In the genomic region with DNA sequence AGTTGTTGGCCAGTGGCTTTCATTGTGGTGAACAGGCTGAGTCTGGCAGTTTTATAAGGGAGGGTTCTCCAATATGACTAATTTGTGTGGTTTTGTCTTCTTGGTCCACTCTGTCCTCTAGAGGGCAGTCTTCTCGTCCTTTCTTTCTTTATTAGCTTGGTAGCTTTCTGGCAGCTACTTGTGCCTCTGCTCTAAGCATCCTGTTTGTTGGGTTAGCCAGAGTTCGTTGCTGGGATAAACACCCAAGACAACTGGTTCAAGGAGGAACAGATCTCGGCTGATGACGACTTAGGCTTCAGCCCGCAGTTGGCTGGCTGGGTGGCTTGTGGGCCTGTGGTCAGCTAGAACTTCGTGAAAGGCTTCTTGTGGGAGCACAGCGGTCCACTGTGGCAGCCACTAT, we compare ENCODE assay signal across 9 mouse cellular contexts. TPM values are rescaled to one million over a fixed set of nuclear protein-coding genes. Genes with fewer than 3 reads are reported as not detected.
A peak's percentile ranks its signal among the peaks of the same experiment; 100 is the strongest.
DNase-seq lines count a peak whose midpoint lies in the region; ATAC-seq lines count a peak whose summit lies in the region.
"Had no signal": no experiment of that assay in that cellular context is flagged by ENCODE, and none has a peak within 500 bp of the region (broad histone marks: within the 10 kb centered on the region; RNA-seq: fewer than 3 reads in every experiment).

No protein-coding gene starts in this region.

- no peak overlapping the region for H3K4me3 ChIP-seq in heart, embryonic 12.5 days

- ATAC-seq in heart, embryonic 12.5 days (ENCODE audit: insufficient number of reproducible peaks, low FRiP score), result no peak
- ATAC-seq in erythroblast, adult 5-6 weeks (replicated peaks; ENCODE audit: low FRiP score, poor library complexity, severe bottlenecking), result peak; percentile 57; the same call in 1 of the 2 replicates

- H3K4me2 ChIP-seq in heart, embryonic 12.5 days, result no peak overlapping the region

- H3K9ac ChIP-seq in heart, embryonic 12.5 days, result no peak overlapping the region

- no peaks in the 10 kb centered on the region for H3K36me3 ChIP-seq in heart, embryonic 12.5 days
- no peaks in the 10 kb centered on the region for H3K36me3 ChIP-seq in splenic B cell, adult 2 months (ENCODE audit: control insufficient read depth, insufficient read depth, low read length, poor library complexity, severe bottlenecking)

- no peaks in the 10 kb centered on the region for H3K27me3 ChIP-seq in heart, embryonic 12.5 days (replicated peaks)
- no peaks in the 10 kb centered on the region for H3K27me3 ChIP-seq in splenic B cell, adult 2 months (ENCODE audit: control insufficient read depth, insufficient read depth, low read length, poor library complexity, severe bottlenecking)

- no peak overlapping the region for H3K27ac ChIP-seq in heart, embryonic 12.5 days (ENCODE audit: poor library complexity, severe bottlenecking)
- H3K27ac ChIP-seq: macrophage had no signal

- peak; percentile 64 to 72 for DNase-seq in heart, adult 18-20 months
- peak; percentile 6 for DNase-seq in urinary bladder, postnatal 25 days (ENCODE audit: low spot score)
- no peak for DNase-seq in urinary bladder, adult 2 months (ENCODE audit: low spot score)
- DNase-seq in large intestine, adult 2 months (ENCODE audit: low read depth, low spot score), result peak; percentile 10
- peak; percentile 45 for DNase-seq in splenic B cell, adult 2 months (ENCODE audit: low read depth, low spot score)
- no peak for DNase-seq in spleen, adult 18-20 months

- no peaks in the 10 kb centered on the region for H3K9me3 ChIP-seq in heart, embryonic 12.5 days (replicated peaks)

- WGBS in heart, embryonic 12.5 days, result 35% methylated on average over 7 of the region's 7 CpGs
- 28% methylated on average over 7 of the region's 7 CpGs for WGBS in large intestine, adult 2 months

- no peaks in the 10 kb centered on the region for H3K4me1 ChIP-seq in heart, embryonic 12.5 days (replicated peaks)

RNA-seq across cellular contexts. Expression of a gene that starts 31.0 kb away (rescaled TPM):
- 10 to 100 TPM; 20.4 to 29.6 TPM for total RNA-seq in heart, adult 18-20 months (2021)
- polyA plus RNA-seq in heart, embryonic 12.5 days (2016; fragmentation: Nextera tagmentation; extraction: Ambion mirVana), result 46.4 and 46.5 TPM in 2 replicates
- 17.3 and 17.8 TPM in 2 replicates for polyA plus RNA-seq in urinary bladder, adult 2 months (2012; rRNA removed)
- total RNA-seq in erythroblast, adult 5-6 weeks (2015; ENCODE audit: low replicate concordance), result 4.4 and 8.1 TPM in 2 replicates
- 2.9 and 12.0 TPM in 2 replicates for total RNA-seq in erythroblast, adult 5-6 weeks (2017; ENCODE audit: low replicate concordance)
- 4.3 and 5.3 TPM in 2 replicates for polyA plus RNA-seq in large intestine, adult 2 months (2012; rRNA removed)

RNA-seq across cellular contexts. Expression of a gene that starts 32.6 kb away (rescaled TPM):
- total RNA-seq in heart, adult 18-20 months (2021), result 1 to 10 TPM; 6.6 to 7.5 TPM
- 9.1 and 10.0 TPM in 2 replicates for polyA plus RNA-seq in heart, embryonic 12.5 days (2016; fragmentation: Nextera tagmentation; extraction: Ambion mirVana)
- polyA plus RNA-seq in urinary bladder, adult 2 months (2012; rRNA removed), result 7.5 and 8.5 TPM in 2 replicates
- total RNA-seq in erythroblast, adult 5-6 weeks (2015; ENCODE audit: low replicate concordance), result not detected in 2 replicates
- total RNA-seq in erythroblast, adult 5-6 weeks (2017; ENCODE audit: low replicate concordance), result not detected in 2 replicates
- polyA plus RNA-seq in large intestine, adult 2 months (2012; rRNA removed), result 2.3 and 3.6 TPM in 2 replicates

Comparison
In these comparisons a context has a peak if more than half of its experiments do, and no peak if none do; other contexts are left out.
1. DNase-seq: peak in heart, adult 18-20 months (2 of 2), urinary bladder, postnatal 25 days (single experiment), large intestine, adult 2 months (single experiment) and splenic B cell, adult 2 months (single experiment); none in urinary bladder, adult 2 months (single experiment) and spleen, adult 18-20 months (0 of 2).